Mouse (Mus musculus) liver, postnatal 0 days (tissue): Measurements from ENCODE around the gene Tln2. TPM values are rescaled to one million over a fixed set of nuclear protein-coding genes. Genes with fewer than 3 reads are reported as not detected.

Source experiments
- ATAC-seq: fragments of 200-750 bp; cut with Nextera tagmentation; 2 replicates; pipeline ENCODE4 v1.8.0; 2017; ENCODE audit warnings: mild to moderate bottlenecking, moderate library complexity
- DNase-seq: peaks from one replicate; pipeline ENCODE4 v3.0.0-alpha.2; 2016
- H3K27ac ChIP-seq: fragments of 300-500 bp; sonication (generic); 2 replicates; pipeline ENCODE4 v1.5.1; 2014; ENCODE audit warnings: antibody characterized with exemption, moderate library complexity, mild to moderate bottlenecking, low read depth
- H3K27me3 ChIP-seq: fragments of 300-500 bp; sonication (generic); 2 replicates; pipeline ENCODE4 v1.6.1; 2014; ENCODE audit warnings: low read length, control low read depth, mixed read lengths; ENCODE audit not compliant: insufficient read depth
- H3K36me3 ChIP-seq: fragments of 300-500 bp; sonication (generic); replicated peaks from 2 replicates; pipeline ENCODE4 v1.6.1; 2014; ENCODE audit warnings: mild to moderate bottlenecking, control low read depth, low read length, moderate library complexity, mixed read lengths; ENCODE audit not compliant: insufficient read depth
- H3K4me1 ChIP-seq: fragments of 300-500 bp; sonication (generic); 2 replicates; pipeline ENCODE4 v1.6.1; 2014; ENCODE audit warnings: antibody characterized with exemption, mild to moderate bottlenecking, control low read depth; ENCODE audit not compliant: insufficient read depth
- H3K4me2 ChIP-seq: fragments of 300-500 bp; sonication (generic); 2 replicates; pipeline ENCODE4 v1.6.1; 2014; ENCODE audit warnings: low read depth, mild to moderate bottlenecking, low read length, moderate library complexity, mixed read lengths
- H3K4me3 ChIP-seq: fragments of 300-500 bp; sonication (generic); 2 replicates; pipeline ENCODE4 v1.5.1; 2014; ENCODE audit warnings: low read depth, low read length
- H3K9ac ChIP-seq: fragments of 300-500 bp; sonication (generic); replicated peaks from 2 replicates; pipeline ENCODE4 v1.6.1; 2014; ENCODE audit warnings: mild to moderate bottlenecking, moderate library complexity
- H3K9me3 ChIP-seq: fragments of 300-500 bp; sonication (generic); 2 replicates; pipeline ENCODE4 v1.6.1; 2016; ENCODE audit warnings: mild to moderate bottlenecking, control low read depth, low read length, mixed read lengths
- CTCF ChIP-seq: sonication (generic); IDR thresholded peaks from 2 replicates; pipeline ENCODE4 v1.5.1; 2016; ENCODE audit warnings: antibody characterized with exemption, low read depth
- EP300 ChIP-seq: IDR thresholded peaks from 2 replicates; pipeline ENCODE4 v1.6.1; 2016; ENCODE audit warnings: antibody characterized with exemption, low read depth, mild to moderate bottlenecking
- WGBS: fragments of 180-500 bp; shearing (Covaris S2); extraction: QIAGEN DNeasy Blood & Tissue Kit; methylation state at CpG from one replicate; pipeline ENCODE4 v1.1.7; 2014; ENCODE audit not compliant: insufficient replicate concordance; 5-methylcytosine and 5-hydroxymethylcytosine counted together
- polyA plus RNA-seq: library from polyadenylated mRNA; unstranded; fragments of >200 nt; fragmentation: Nextera tagmentation; extraction: Ambion mirVana; gene quantifications from 2 replicates; pipeline ENCODE4 v1.2.1, GENCODE M21; 2015

Gene Tln2
- polyA plus RNA-seq, 1 experiment from 2014 or later: 3.5 TPM

- Histone ChIP-seq H3K27me3 (no peaks in the 10 kb centered on the region), H3K27ac (no peak overlapping the region), H3K9me3 (0 out of 2 replicates have a peak, but pooled peaks cover 4% of the 10 kb centered on the region), H3K36me3 (no peaks in the 10 kb centered on the region), H3K4me1 (no peaks in the 10 kb centered on the region), H3K9ac (no peak overlapping the region), H3K4me3 (no peak overlapping the region), H3K4me2 (no peak overlapping the region)
- DNase-seq: no peak
- TF ChIP-seq CTCF (no peak), EP300 (no peak)
- WGBS: 57% methylated on average over 3 of the region's 3 CpGs
- no peak for ATAC-seq
Observed at GRCm38 (mm10) chr9:67368078-67368477, 191.4 kb downstream of the Tln2 start.

- Histone ChIP-seq H3K9ac (no peak overlapping the region), H3K4me2 (no peak overlapping the region), H3K27ac (no peak overlapping the region), H3K27me3 (no peaks in the 10 kb centered on the region), H3K4me1 (no peaks in the 10 kb centered on the region), H3K9me3 (no peaks in the 10 kb centered on the region), H3K4me3 (no peak overlapping the region), H3K36me3 (no peaks in the 10 kb centered on the region)
- DNase-seq (no peak), ATAC-seq (no peak)
- no peak for TF ChIP-seq EP300
- TF ChIP-seq CTCF: no peak
- WGBS: 74% methylated on average over 10 of the region's 10 CpGs
Observed at GRCm38 (mm10) chr9:67362511-67362910, 197.0 kb downstream of the Tln2 start.

- no peak overlapping the region for H3K4me3 ChIP-seq
- H3K27me3 ChIP-seq: no peaks in the 10 kb centered on the region
Observed at GRCm38 (mm10) chr9:67362053-67362452, 197.4 kb downstream of the Tln2 start.

GRCm38 (mm10) chr9:67361511-67361910, 198.0 kb downstream of the Tln2 start:
- Histone ChIP-seq H3K4me1 (no peaks in the 10 kb centered on the region), H3K9ac (no peak overlapping the region), H3K27ac (no peak overlapping the region), H3K4me2 (no peak overlapping the region), H3K36me3 (no peaks in the 10 kb centered on the region), H3K27me3 (no peaks in the 10 kb centered on the region), H3K9me3 (no peaks in the 10 kb centered on the region), H3K4me3 (no peak overlapping the region)
- 86% methylated on average over 5 of the region's 5 CpGs for WGBS
- TF ChIP-seq EP300: no peak
- no peak for TF ChIP-seq CTCF
- ATAC-seq: no peak
- DNase-seq: no peak

More at GRCm38 (mm10) chr9:67362053-67362452, 197.4 kb downstream of the Tln2 start:
- TF ChIP-seq EP300 (no peak), CTCF (no peak)
- Histone ChIP-seq H3K4me1 (no peaks in the 10 kb centered on the region), H3K4me2 (no peak overlapping the region), H3K9me3 (no peaks in the 10 kb centered on the region), H3K9ac (no peak overlapping the region), H3K36me3 (no peaks in the 10 kb centered on the region), H3K27ac (no peak overlapping the region)
- WGBS: 80% methylated on average over 2 of the region's 2 CpGs
- DNase-seq: no peak
- ATAC-seq: no peak

GRCm38 (mm10) chr9:67354356-67354755, 205.1 kb downstream of the Tln2 start:
- Histone ChIP-seq H3K4me1 (no peaks in the 10 kb centered on the region), H3K27ac (no peak overlapping the region), H3K36me3 (no peaks in the 10 kb centered on the region), H3K4me2 (no peak overlapping the region), H3K9ac (no peak overlapping the region), H3K4me3 (no peak overlapping the region), H3K27me3 (no peaks in the 10 kb centered on the region), H3K9me3 (no peaks in the 10 kb centered on the region)
- TF ChIP-seq CTCF (no peak), EP300 (no peak)
- WGBS: 84% methylated on average over 14 of the region's 14 CpGs
- DNase-seq (no peak), ATAC-seq (no peak)

- H3K9ac ChIP-seq: no peak overlapping the region
- H3K4me3 ChIP-seq: no peak overlapping the region
- no peak for TF ChIP-seq CTCF
- no peak for TF ChIP-seq EP300
- H3K9me3 ChIP-seq: no peaks in the 10 kb centered on the region
- no peaks in the 10 kb centered on the region for H3K36me3 ChIP-seq
- H3K4me1 ChIP-seq: no peaks in the 10 kb centered on the region
- H3K27ac ChIP-seq: no peak overlapping the region
- 73% methylated on average over 7 of the region's 7 CpGs for WGBS
- no peaks in the 10 kb centered on the region for H3K27me3 ChIP-seq
- DNase-seq: no peak
- ATAC-seq: no peak
- H3K4me2 ChIP-seq: no peak overlapping the region
Observed at GRCm38 (mm10) chr9:67353365-67353764, 206.1 kb downstream of the Tln2 start.

- no peaks in the 10 kb centered on the region for H3K4me1 ChIP-seq
- no peak for ATAC-seq
- WGBS: 79% methylated on average over 7 of the region's 7 CpGs
- H3K27me3 ChIP-seq: no peaks in the 10 kb centered on the region
- DNase-seq: no peak
- no peak overlapping the region for H3K4me3 ChIP-seq
- H3K27ac ChIP-seq: no peak overlapping the region
- H3K9ac ChIP-seq: no peak overlapping the region
- TF ChIP-seq EP300 (no peak), CTCF (0 out of 2 replicates have a peak, but pooled peaks have one; percentile 6)
- H3K9me3 ChIP-seq: no peaks in the 10 kb centered on the region
- no peak overlapping the region for H3K4me2 ChIP-seq
- H3K36me3 ChIP-seq: no peaks in the 10 kb centered on the region
Observed at GRCm38 (mm10) chr9:67348983-67349382, 210.5 kb downstream of the Tln2 start.
